Mouse (Mus musculus) olfactory bulb, adult 2 months (tissue): ENCODE measurements around the gene Slc39a8. TPM values are rescaled to one million over a fixed set of nuclear protein-coding genes. Genes with fewer than 3 reads are reported as not detected.

Experiments used
- H3K27ac ChIP-seq: fragments of 200-500 bp; 2 replicates; pipeline ENCODE4 v1.5.1; 2012; ENCODE audit warnings: low read depth, low read length; ENCODE audit not compliant: insufficient read depth
- H3K4me1 ChIP-seq: fragments of 200-500 bp; 2 replicates; pipeline ENCODE4 v1.6.1; 2012; ENCODE audit warnings: low read length; ENCODE audit not compliant: control insufficient read depth, insufficient read depth
- H3K4me3 ChIP-seq: fragments of 200-500 bp; 2 replicates; pipeline ENCODE4 v1.5.1; 2012; ENCODE audit warnings: mild to moderate bottlenecking, low read depth, low read length, moderate library complexity; ENCODE audit not compliant: insufficient read depth
- CTCF ChIP-seq: fragments of 200-500 bp; IDR thresholded peaks from 2 replicates; pipeline ENCODE4 v1.5.1; 2012; ENCODE audit warnings: low read depth, mild to moderate bottlenecking, low read length, moderate library complexity; ENCODE audit not compliant: insufficient read depth
- POLR2A ChIP-seq: fragments of 200-500 bp; IDR thresholded peaks from 2 replicates; pipeline ENCODE4 v1.6.1; 2012; ENCODE audit warnings: mild to moderate bottlenecking, low read depth, low read length, moderate library complexity; ENCODE audit not compliant: insufficient read depth
- WGBS: fragments of 180-500 bp; shearing (Covaris S2); methylation state at CpG from one replicate; pipeline ENCODE4 v1.1.7; 2018; 5-methylcytosine and 5-hydroxymethylcytosine counted together
- polyA plus RNA-seq: library from polyadenylated mRNA; stranded (reverse); fragments of >200 nt; gene quantifications from 2 replicates; pipeline ENCODE4 v1.2.4, GENCODE M21; 2012; ENCODE audit warnings: low replicate concordance; ENCODE audit not compliant: missing spikeins, insufficient read depth, insufficient read length

The Slc39a8 gene
- polyA plus RNA-seq, 1 experiment: not detected

- TF ChIP-seq POLR2A (no peak), CTCF (no peak)
- Histone ChIP-seq H3K4me3 (no peak overlapping the region), H3K4me1 (no peaks in the 10 kb centered on the region; the same call in 1 of the 2 replicates), H3K27ac (no peak overlapping the region)
- WGBS: 50% methylated on average over 4 of the region's 4 CpGs
Measured at GRCm38 (mm10) chr3:135919305-135919704, 94.2 kb downstream of the Slc39a8 start.

- TF ChIP-seq POLR2A: no peak
- TF ChIP-seq CTCF: no peak
- WGBS: 59% methylated on average over 1 of the region's 1 CpGs
- Histone ChIP-seq H3K27ac (no peak overlapping the region), H3K4me1 (no peaks in the 10 kb centered on the region), H3K4me3 (no peak overlapping the region)
Measured at GRCm38 (mm10) chr3:135926729-135927128, 101.7 kb downstream of the Slc39a8 start.

- TF ChIP-seq POLR2A (no peak), CTCF (no peak)
- 87% methylated on average over 4 of the region's 4 CpGs for WGBS
- no peak overlapping the region for H3K4me3 ChIP-seq
- no peaks in the 10 kb centered on the region for H3K4me1 ChIP-seq
- no peak overlapping the region for H3K27ac ChIP-seq
Measured at GRCm38 (mm10) chr3:135928184-135928583, 103.1 kb downstream of the Slc39a8 start.

- TF ChIP-seq POLR2A: no peak
- TF ChIP-seq CTCF: no peak
- WGBS: 79% methylated on average over 2 of the region's 2 CpGs
- Histone ChIP-seq H3K27ac (no peak overlapping the region), H3K4me3 (no peak overlapping the region), H3K4me1 (no peaks in the 10 kb centered on the region)
Measured at GRCm38 (mm10) chr3:135937455-135937854, 112.4 kb downstream of the Slc39a8 start.

Other genes starting within 250 kb of the Slc39a8 start
- not detected in 2 replicates for gene Nfkb1, start 133.7 kb upstream of the Slc39a8 start, polyA plus RNA-seq